10 mouse cellular contexts compared by ENCODE assay signal in the genomic region with DNA sequence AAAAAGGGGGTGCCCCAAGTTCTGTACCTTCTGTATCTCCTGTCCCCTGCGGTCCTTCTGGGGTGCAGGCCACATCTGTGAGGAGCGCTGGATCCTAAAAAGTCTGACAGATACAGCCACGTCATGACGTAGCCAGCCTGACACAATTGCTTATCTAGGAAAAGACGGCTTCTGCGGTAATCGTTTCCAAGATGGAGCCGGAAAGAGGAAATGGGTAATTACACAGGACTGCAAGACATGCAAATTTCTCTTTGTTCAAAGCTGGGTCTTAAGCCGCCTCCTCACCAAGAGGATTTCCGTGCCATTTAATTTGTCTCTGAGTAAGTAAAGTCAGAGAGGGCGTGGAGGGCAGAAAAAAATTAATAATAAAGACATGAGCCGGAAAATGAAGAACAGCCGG. TPM values are rescaled to one million over a fixed set of nuclear protein-coding genes. Genes with fewer than 3 reads are reported as not detected.
DNase-seq lines count a peak whose midpoint lies in the region; ATAC-seq and TF ChIP-seq lines count a peak whose summit lies in the region.
"Had no signal": no experiment of that assay in that cellular context is flagged by ENCODE, and none has a peak within 500 bp of the region (broad histone marks: within the 10 kb centered on the region; RNA-seq: fewer than 3 reads in every experiment).

No protein-coding gene starts in this region.

- H3K27ac ChIP-seq in lung, embryonic 14.5 days (ENCODE audit: low read depth) = no peak overlapping the region
- no peak overlapping the region for H3K27ac ChIP-seq in liver, embryonic 15.5 days (replicated peaks)
- H3K27ac ChIP-seq: lung, embryonic 15.5 days had no signal

- no peak for TF ChIP-seq CTCF in lung, embryonic 14.5 days (IDR thresholded peaks at IDR 0.05; ENCODE audit: low read depth)
- no peak for TF ChIP-seq CTCF in lung, adult 2 months (IDR thresholded peaks at IDR 0.05; ENCODE audit: insufficient read depth, low read length)

- TF ChIP-seq POLR2A in lung, adult 2 months (IDR thresholded peaks at IDR 0.05; ENCODE audit: borderline replicate concordance, extremely low read depth, low read depth, low read length) = no peak

- 60% methylated on average over 13 of the region's 13 CpGs for WGBS in lung, embryonic 14.5 days
- 47% methylated on average over 13 of the region's 13 CpGs for WGBS in lung, adult 2 months
- 31% methylated on average over 13 of the region's 13 CpGs for WGBS in liver, embryonic 15.5 days (ENCODE audit: insufficient replicate concordance)

- no peak overlapping the region for H3K4me3 ChIP-seq in lung, embryonic 14.5 days (ENCODE audit: low read depth, low read length)
- no peak overlapping the region for H3K4me3 ChIP-seq in lung, adult 2 months (replicated peaks; ENCODE audit: extremely low read depth, low read depth, low read length)
- no peak overlapping the region for H3K4me3 ChIP-seq in liver, embryonic 15.5 days (replicated peaks)
- H3K4me3 ChIP-seq: lung, embryonic 15.5 days had no signal

- no peak overlapping the region for H3K4me2 ChIP-seq in lung, embryonic 14.5 days
- no peak overlapping the region; the same call in 1 of the 2 replicates for H3K4me2 ChIP-seq in liver, embryonic 15.5 days
- H3K4me2 ChIP-seq: lung, embryonic 15.5 days had no signal

- ATAC-seq in lung, embryonic 14.5 days (ENCODE audit: insufficient read depth) = no peak
- ATAC-seq in liver, embryonic 15.5 days (ENCODE audit: insufficient read depth) = peak; percentile 44; the same call in 1 of the 2 replicates
- ATAC-seq: intestine, postnatal 0 days had no signal

- H3K9me3 ChIP-seq in lung, embryonic 14.5 days (ENCODE audit: low read depth, low read length) = no peaks in the 10 kb centered on the region; the same call in 1 of the 2 replicates
- H3K9me3 ChIP-seq in liver, embryonic 15.5 days (replicated peaks) = no peaks in the 10 kb centered on the region
- H3K9me3 ChIP-seq: lung, embryonic 15.5 days had no signal

- H3K36me3 ChIP-seq in lung, embryonic 14.5 days (ENCODE audit: insufficient read depth) = no peaks in the 10 kb centered on the region
- no peaks in the 10 kb centered on the region for H3K36me3 ChIP-seq in liver, embryonic 15.5 days (replicated peaks)
- no peaks in the 10 kb centered on the region for H3K36me3 ChIP-seq in splenic B cell, adult 2 months (ENCODE audit: control insufficient read depth, insufficient read depth, low read length, poor library complexity, severe bottlenecking)
- H3K36me3 ChIP-seq: lung, embryonic 15.5 days had no signal

- H3K27me3 ChIP-seq in lung, embryonic 14.5 days (ENCODE audit: insufficient read depth, low read length) = no peaks in the 10 kb centered on the region
- H3K27me3 ChIP-seq in liver, embryonic 15.5 days = no peaks in the 10 kb centered on the region; the same call in 1 of the 2 replicates
- H3K27me3 ChIP-seq in splenic B cell, adult 2 months (ENCODE audit: control insufficient read depth, insufficient read depth, low read length, poor library complexity, severe bottlenecking) = no peaks in the 10 kb centered on the region
- H3K27me3 ChIP-seq: lung, embryonic 15.5 days had no signal

- no peaks in the 10 kb centered on the region for H3K4me1 ChIP-seq in lung, embryonic 14.5 days (ENCODE audit: insufficient read depth)
- H3K4me1 ChIP-seq in lung, adult 2 months (ENCODE audit: control insufficient read depth, insufficient read depth, low read length) = no peaks in the 10 kb centered on the region; the same call in 1 of the 2 replicates
- no peaks in the 10 kb centered on the region; the same call in 1 of the 2 replicates for H3K4me1 ChIP-seq in liver, embryonic 15.5 days (replicated peaks)
- H3K4me1 ChIP-seq: lung, embryonic 15.5 days had no signal

- peak; percentile 58 for DNase-seq in lung, embryonic 14.5 days
- no peak for DNase-seq in lung, adult 2 months
- DNase-seq in T-cell, adult 2 months (ENCODE audit: low spot score) = peak; percentile 5
- peak; percentile 71 for DNase-seq in splenic B cell, adult 2 months (ENCODE audit: low read depth, low spot score)
- DNase-seq in frontal cortex, postnatal 25 days (ENCODE audit: low spot score in 2 of 2) = no peak
- no peak for DNase-seq in kidney, adult 8-10 months
- DNase-seq: embryo, embryonic 11 days had no signal

- no peak overlapping the region for H3K9ac ChIP-seq in lung, embryonic 14.5 days
- no peak overlapping the region for H3K9ac ChIP-seq in liver, embryonic 15.5 days
- H3K9ac ChIP-seq: lung, embryonic 15.5 days had no signal

RNA-seq across cellular contexts. Expression of gene Gtf3a, which starts 51.5 kb away (rescaled TPM):
- polyA plus RNA-seq in lung, embryonic 14.5 days (2014; fragmentation: Nextera tagmentation; extraction: Ambion mirVana) = 124 and 130 TPM in 2 replicates
- polyA plus RNA-seq in lung, adult 2 months (2012; rRNA removed) = 35.2 and 52.8 TPM in 2 replicates
- polyA plus RNA-seq in liver, embryonic 15.5 days (2015; fragmentation: Nextera tagmentation; extraction: Ambion mirVana) = 44.6 and 47.4 TPM in 2 replicates

RNA-seq across cellular contexts. Expression of gene Rasl11a, which starts 52.1 kb away (rescaled TPM):
- 18.6 and 20.4 TPM in 2 replicates for polyA plus RNA-seq in lung, embryonic 14.5 days (2014; fragmentation: Nextera tagmentation; extraction: Ambion mirVana)
- 20.5 and 26.7 TPM in 2 replicates for polyA plus RNA-seq in lung, adult 2 months (2012; rRNA removed)
- polyA plus RNA-seq in liver, embryonic 15.5 days (2015; fragmentation: Nextera tagmentation; extraction: Ambion mirVana) = 1.8 and 2.1 TPM in 2 replicates

Comparison
In these comparisons a context has a peak if more than half of its experiments do, and no peak if none do; other contexts are left out.
1. DNase-seq: peak in lung, embryonic 14.5 days (single experiment), T-cell, adult 2 months (single experiment) and splenic B cell, adult 2 months (single experiment); none in lung, adult 2 months (single experiment), frontal cortex, postnatal 25 days (0 of 2) and kidney, adult 8-10 months (0 of 2).